Mouse (Mus musculus): ENCODE data around the gene Cops7a. TPM values are rescaled to one million over a fixed set of nuclear protein-coding genes. Genes with fewer than 3 reads are reported as not detected.

Cops7a gene
- total RNA-seq, 2 experiments from 2014 or later, result 57.5 to 117 TPM

- ATAC-seq (replicated peaks; ENCODE audit: low FRiP score, low TSS enrichment, poor library complexity, severe bottlenecking), result 0 out of 2 replicates have a peak, but pooled peaks have one; percentile 25
Observed at GRCm38 (mm10) chr6:124964638-124965037, 700 bp downstream of the Cops7a start.

- ATAC-seq (replicated peaks; ENCODE audit: low FRiP score, low TSS enrichment, poor library complexity, severe bottlenecking), result no peak
Observed at GRCm38 (mm10) chr6:124961021-124961420, 4.3 kb downstream of the Cops7a start.

- no peak for ATAC-seq (replicated peaks; ENCODE audit: low FRiP score, low TSS enrichment, poor library complexity, severe bottlenecking)
Observed at GRCm38 (mm10) chr6:124959960-124960359, 5.4 kb downstream of the Cops7a start.

- no peak for ATAC-seq (replicated peaks; ENCODE audit: low FRiP score, low TSS enrichment, poor library complexity, severe bottlenecking)
Observed at GRCm38 (mm10) chr6:124958127-124958526, 7.2 kb downstream of the Cops7a start.

- no peak for ATAC-seq (replicated peaks; ENCODE audit: low FRiP score, low TSS enrichment, poor library complexity, severe bottlenecking)
Observed at GRCm38 (mm10) chr6:124955212-124955611, 10.1 kb downstream of the Cops7a start.

GRCm38 (mm10) chr6:124953991-124954715, 11.2 kb downstream of the Cops7a start:
- no peak for ATAC-seq (replicated peaks; ENCODE audit: low FRiP score, low TSS enrichment, poor library complexity, severe bottlenecking)

GRCm38 (mm10) chr6:124943526-124943925, 21.8 kb downstream of the Cops7a start:
- ATAC-seq (replicated peaks; ENCODE audit: low FRiP score, low TSS enrichment, poor library complexity, severe bottlenecking), result no peak

- ATAC-seq (replicated peaks; ENCODE audit: low FRiP score, low TSS enrichment, poor library complexity, severe bottlenecking), result no peak
Observed at GRCm38 (mm10) chr6:124941679-124942078, 23.7 kb downstream of the Cops7a start.

- no peak for ATAC-seq (replicated peaks; ENCODE audit: low FRiP score, low TSS enrichment, poor library complexity, severe bottlenecking)
Observed at GRCm38 (mm10) chr6:124938554-124938953, 26.8 kb downstream of the Cops7a start.

GRCm38 (mm10) chr6:124937493-124937892, 27.8 kb downstream of the Cops7a start:
- ATAC-seq (replicated peaks; ENCODE audit: low FRiP score, low TSS enrichment, poor library complexity, severe bottlenecking), result no peak

- no peak for ATAC-seq (replicated peaks; ENCODE audit: low FRiP score, low TSS enrichment, poor library complexity, severe bottlenecking)
Observed at GRCm38 (mm10) chr6:124936681-124937080, 28.7 kb downstream of the Cops7a start.

- no peak for ATAC-seq (replicated peaks; ENCODE audit: low FRiP score, low TSS enrichment, poor library complexity, severe bottlenecking)
Observed at GRCm38 (mm10) chr6:124934670-124935069, 30.7 kb downstream of the Cops7a start.

- no peak for ATAC-seq (replicated peaks; ENCODE audit: low FRiP score, low TSS enrichment, poor library complexity, severe bottlenecking)
Observed at GRCm38 (mm10) chr6:124933127-124933526, 32.2 kb downstream of the Cops7a start.

GRCm38 (mm10) chr6:124932314-124932695, 33.0 kb downstream of the Cops7a start:
- no peak for ATAC-seq (replicated peaks; ENCODE audit: low FRiP score, low TSS enrichment, poor library complexity, severe bottlenecking)

- peak; percentile 39 for ATAC-seq (replicated peaks; ENCODE audit: low FRiP score, low TSS enrichment, poor library complexity, severe bottlenecking)
Observed at GRCm38 (mm10) chr6:124931525-124932313, 33.6 kb downstream of the Cops7a start.

GRCm38 (mm10) chr6:124930754-124931524, 34.4 kb downstream of the Cops7a start, which contains the start of gene Mlf2:
Gene Mlf2, plus strand, starts transcription at chr6:124931386.
- peak; percentile 87 for ATAC-seq (replicated peaks; ENCODE audit: low FRiP score, low TSS enrichment, poor library complexity, severe bottlenecking)

- ATAC-seq (replicated peaks; ENCODE audit: low FRiP score, low TSS enrichment, poor library complexity, severe bottlenecking), result no peak
Observed at GRCm38 (mm10) chr6:124930231-124930630, 35.1 kb downstream of the Cops7a start.

- no peak for ATAC-seq (replicated peaks; ENCODE audit: low FRiP score, low TSS enrichment, poor library complexity, severe bottlenecking)
Observed at GRCm38 (mm10) chr6:124925941-124926340, 39.4 kb downstream of the Cops7a start.

GRCm38 (mm10) chr6:124925173-124925793, 40.1 kb downstream of the Cops7a start:
- 0 out of 2 replicates have a peak, but pooled peaks have one; percentile 15 for ATAC-seq (replicated peaks; ENCODE audit: low FRiP score, low TSS enrichment, poor library complexity, severe bottlenecking)
